Mouse (Mus musculus): ENCODE data around the gene Opcml.

GRCm38 (mm10) chr9:28488499-28488898, 697.9 kb downstream of the Opcml start:
- TF ChIP-seq POLR2A (IDR thresholded peaks at IDR 0.05; ENCODE audit: borderline replicate concordance, insufficient read depth, low read length), result no peak
- TF ChIP-seq CTCF (IDR thresholded peaks at IDR 0.05; ENCODE audit: borderline replicate concordance, insufficient read depth, low read depth, low read length), result no peak

Data from cerebellum, adult 2 months (tissue).